Comparison of ENCODE assay signal across 11 mouse cellular contexts in genomic region chr11:46077732-46078375, GRCm38 (mm10). TPM values are rescaled to one million over a fixed set of nuclear protein-coding genes. Genes with fewer than 3 reads are reported as not detected.
DNase-seq lines count a peak whose midpoint lies in the region; ATAC-seq and TF ChIP-seq lines count a peak whose summit lies in the region.
"Had no signal": no experiment of that assay in that cellular context is flagged by ENCODE, and none has a peak within 500 bp of the region (broad histone marks: within the 10 kb centered on the region; RNA-seq: fewer than 3 reads in every experiment).

No protein-coding gene starts in this region.

- TF ChIP-seq CTCF in lung, embryonic 14.5 days (IDR thresholded peaks at IDR 0.05; ENCODE audit: low read depth): no peak

- H3K36me3 ChIP-seq in lung, embryonic 14.5 days (ENCODE audit: insufficient read depth): peaks cover 42% of the 10 kb centered on the region
- H3K36me3 ChIP-seq in erythroblast, embryonic 14.5 days (ENCODE audit: control insufficient read depth): peaks cover 16% of the 10 kb centered on the region

- peaks cover 12% of the 10 kb centered on the region for H3K4me1 ChIP-seq in lung, embryonic 14.5 days (ENCODE audit: insufficient read depth)
- H3K4me1 ChIP-seq in erythroblast, embryonic 14.5 days (ENCODE audit: control insufficient read depth): peaks cover 55% of the 10 kb centered on the region

- no peaks in the 10 kb centered on the region for H3K27me3 ChIP-seq in lung, embryonic 14.5 days (ENCODE audit: insufficient read depth, low read length)
- H3K27me3 ChIP-seq in erythroblast, embryonic 14.5 days (ENCODE audit: control insufficient read depth): no peaks in the 10 kb centered on the region
- H3K27me3 ChIP-seq: forebrain, embryonic 15.5 days; hindbrain, embryonic 15.5 days had no signal

- no peak overlapping the region for H3K4me3 ChIP-seq in lung, embryonic 14.5 days (ENCODE audit: low read depth, low read length)
- H3K4me3 ChIP-seq in erythroblast, embryonic 14.5 days (replicated peaks): peak overlapping the region; percentile 61
- H3K4me3 ChIP-seq: forebrain, embryonic 15.5 days; hindbrain, embryonic 15.5 days had no signal

- no peak for DNase-seq in lung, embryonic 14.5 days
- DNase-seq in lung, adult 18-20 months: no peak
- DNase-seq in kidney, postnatal 25 days: peak; percentile 46 to 74
- peak; percentile 77 to 81 for DNase-seq in spleen, postnatal 4 days (ENCODE audit: low spot score in 2 of 2)
- no peak for DNase-seq in cerebellum, adult 11-12 months
- DNase-seq in cerebellum, postnatal 25 days: no peak
- DNase-seq: cerebellum, postnatal 14 days; thymus, postnatal 36 days had no signal

- no peaks in the 10 kb centered on the region for H3K9me3 ChIP-seq in lung, embryonic 14.5 days (ENCODE audit: low read depth, low read length)
- H3K9me3 ChIP-seq in erythroblast, embryonic 14.5 days (ENCODE audit: control insufficient read depth, low read length): peaks cover 10% of the 10 kb centered on the region
- H3K9me3 ChIP-seq: forebrain, embryonic 15.5 days; hindbrain, embryonic 15.5 days had no signal

- WGBS in lung, embryonic 14.5 days: 69% methylated on average over 7 of the region's 7 CpGs

- ATAC-seq in lung, embryonic 14.5 days (ENCODE audit: insufficient read depth): peak; percentile 53
- ATAC-seq: forebrain, embryonic 15.5 days had no signal

- peak overlapping the region; percentile 13; the same call in 1 of the 2 replicates for H3K27ac ChIP-seq in lung, embryonic 14.5 days (ENCODE audit: low read depth)
- H3K27ac ChIP-seq: forebrain, embryonic 15.5 days; hindbrain, embryonic 15.5 days had no signal

- H3K9ac ChIP-seq in lung, embryonic 14.5 days: no peak overlapping the region
- H3K9ac ChIP-seq: forebrain, embryonic 15.5 days; hindbrain, embryonic 15.5 days had no signal

- no peak overlapping the region for H3K4me2 ChIP-seq in lung, embryonic 14.5 days
- H3K4me2 ChIP-seq: forebrain, embryonic 15.5 days; hindbrain, embryonic 15.5 days had no signal

RNA-seq across cellular contexts. Expression of gene Adam19, which starts 22.1 kb away (rescaled TPM):
- 25.4 and 27.0 TPM in 2 replicates for polyA plus RNA-seq in lung, embryonic 14.5 days (2014; fragmentation: Nextera tagmentation; extraction: Ambion mirVana)
- polyA plus RNA-seq in erythroblast, embryonic 14.5 days (2012): 0.07 and 0.10 TPM in 2 replicates

RNA-seq across cellular contexts. Expression of gene Gm12166, which starts 25.7 kb away (rescaled TPM):
- 4.9 and 6.1 TPM in 2 replicates for polyA plus RNA-seq in lung, embryonic 14.5 days (2014; fragmentation: Nextera tagmentation; extraction: Ambion mirVana)
- 0.06 and 0.12 TPM in 2 replicates for polyA plus RNA-seq in erythroblast, embryonic 14.5 days (2012)

Comparison
In these comparisons a context has a peak if more than half of its experiments do, and no peak if none do; other contexts are left out.
1. DNase-seq: peak in kidney, postnatal 25 days (2 of 2) and spleen, postnatal 4 days (2 of 2); none in lung, embryonic 14.5 days (single experiment), lung, adult 18-20 months (0 of 2), cerebellum, adult 11-12 months (single experiment) and cerebellum, postnatal 25 days (0 of 2).
2. RNA of gene Adam19, which starts 22.1 kb away (polyA plus RNA-seq): 25.4 to 27.0 TPM in lung, embryonic 14.5 days; 0.07 to 0.10 TPM in erythroblast, embryonic 14.5 days; every median in the first group is over 10 times any median in the second.